Mouse (Mus musculus) ES-E14 (cell line): ENCODE measurements at regions not wholly inside any gene's neighbourhood (a gene's known extent, or its start where the extent isn't known, plus 50 kb on each side); places are given as distances from the start of the nearest gene placed in this dataset.

Source experiments
- CHD2 ChIP-seq: IDR thresholded peaks from 2 replicates; pipeline ENCODE4 v1.6.1; 2014; ENCODE audit warnings: mild to moderate bottlenecking, low read depth, low read length, inconsistent platforms
- HCFC1 ChIP-seq: IDR thresholded peaks from 2 replicates; pipeline ENCODE4 v1.6.1; 2012; ENCODE audit warnings: low read length, inconsistent platforms, borderline replicate concordance; ENCODE audit not compliant: insufficient read depth

GRCm38 (mm10) chr13:38854986-38855385 is 105.7 kb downstream of the Slc35b3 start:
- TF ChIP-seq HCFC1 (no peak), CHD2 (no peak)
